Mouse (Mus musculus): ENCODE results near the gene Krt86.

GRCm38 (mm10) chr15:101479666-101480060 is 6.4 kb downstream of the Krt86 start:
- TF ChIP-seq POLR2A (IDR thresholded peaks at IDR 0.05; ENCODE audit: extremely low read depth, insufficient read depth, low read length) (no peak), CTCF (IDR thresholded peaks at IDR 0.05; ENCODE audit: low read depth, low read length) (no peak)

Data from liver, adult 2 months (tissue).